Mouse (Mus musculus) adrenal gland (tissue): ENCODE results near the gene Kdm4c.
"Not testable (repeated sequence)": the region's sequence is repeated elsewhere in the genome, so short reads cannot be mapped to it uniquely, and the experiment has no call there.

Experiments used
- intact Hi-C: fragments of 180-260 bp; cut with DNase I; formaldehyde crosslinking; loops from one replicate; pipeline ENCODE4 v1.15.1; 2025
- long read RNA-seq, 2 experiments: library from polyadenylated mRNA; unstranded; transcript quantifications; one replicate each; pipeline ENCODE4 v2.0.0; 2020; ENCODE audit warnings: borderline replicate concordance in 1 of 2; ENCODE audit not compliant: insufficient replicate concordance in 1 of 2

Gene Kdm4c
- long read RNA-seq, experiment 1, full-length matches to known transcripts: 1 of 14 reads
- long read RNA-seq, experiment 1, partial matches to known transcripts: 9 of 14 reads
- long read RNA-seq, experiment 1, other reads (novel, unspliced or antisense): 4 of 14 reads
- long read RNA-seq, experiment 2, partial matches to known transcripts: 8 of 14 reads
- long read RNA-seq, experiment 2, other reads (novel, unspliced or antisense): 6 of 14 reads

DNA sequence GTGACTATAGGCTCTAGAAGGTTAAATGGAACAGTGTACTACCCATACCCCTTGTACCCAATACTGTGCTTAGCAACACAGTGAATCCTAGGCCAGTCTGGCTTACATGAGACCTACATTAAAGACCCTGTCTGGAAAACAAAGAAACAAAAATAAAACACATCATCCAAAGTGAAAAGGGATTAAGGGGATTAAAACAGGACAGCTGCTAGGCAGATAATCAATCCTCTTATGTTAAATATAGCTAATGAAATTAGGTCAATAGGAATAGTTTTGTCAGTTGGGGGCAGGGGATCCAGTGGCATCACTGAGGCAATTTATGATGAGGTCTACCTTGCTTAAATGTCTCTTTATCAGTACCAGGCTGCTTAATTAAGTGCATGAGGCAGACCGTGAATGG lies at the start of gene Kdm4c:
Gene Kdm4c, plus strand, starts transcription at position 322 of the 400 bp plus-strand sequence.
- intact Hi-C loops: no loop called here

DNA sequence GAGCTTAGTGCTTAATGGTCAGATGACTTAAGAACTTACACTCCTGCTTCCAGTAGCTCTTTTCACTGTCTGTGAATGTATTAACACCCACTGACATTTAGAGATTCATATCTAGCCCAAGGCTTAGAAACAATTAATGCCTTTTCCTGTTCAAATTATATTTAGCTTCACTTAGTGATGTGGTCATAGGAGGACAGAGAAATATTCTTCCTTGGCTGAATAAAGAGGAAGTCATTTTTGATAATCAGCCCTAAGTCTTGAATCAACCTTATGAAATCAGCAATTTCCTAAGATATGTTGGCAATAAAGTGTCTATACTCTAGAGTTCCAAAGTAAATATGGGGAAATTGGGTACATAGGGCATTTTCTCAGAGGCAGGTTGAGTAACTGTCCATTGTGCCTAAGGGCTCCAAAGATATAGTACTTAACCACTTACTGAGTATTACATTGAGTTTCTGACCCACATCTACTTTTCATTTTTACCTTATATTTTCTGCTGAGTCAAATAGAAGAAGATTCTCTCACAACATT lies 41.0 kb upstream of the Kdm4c start:
- intact Hi-C loops: no loop called here

DNA sequence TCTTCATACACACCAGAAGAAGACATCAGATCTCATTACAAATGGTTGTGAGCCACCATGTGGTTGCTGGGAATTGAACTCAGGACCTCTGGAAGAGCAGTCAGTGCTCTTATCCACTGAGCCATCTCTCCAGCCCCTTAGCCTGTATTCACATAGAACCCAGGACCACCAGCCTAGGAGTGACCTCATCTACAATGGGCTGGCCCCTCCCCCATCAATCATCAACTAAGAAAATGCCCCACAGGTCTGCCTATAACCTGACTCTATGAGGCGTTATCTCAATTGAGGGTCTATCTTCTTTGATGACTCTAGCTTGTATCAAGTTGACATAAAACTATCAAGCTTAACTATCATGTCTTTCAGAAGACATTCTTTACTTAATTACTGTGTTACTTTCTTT lies 20.5 kb upstream of the Kdm4c start:
- intact Hi-C loops: not testable (repeated sequence)

DNA sequence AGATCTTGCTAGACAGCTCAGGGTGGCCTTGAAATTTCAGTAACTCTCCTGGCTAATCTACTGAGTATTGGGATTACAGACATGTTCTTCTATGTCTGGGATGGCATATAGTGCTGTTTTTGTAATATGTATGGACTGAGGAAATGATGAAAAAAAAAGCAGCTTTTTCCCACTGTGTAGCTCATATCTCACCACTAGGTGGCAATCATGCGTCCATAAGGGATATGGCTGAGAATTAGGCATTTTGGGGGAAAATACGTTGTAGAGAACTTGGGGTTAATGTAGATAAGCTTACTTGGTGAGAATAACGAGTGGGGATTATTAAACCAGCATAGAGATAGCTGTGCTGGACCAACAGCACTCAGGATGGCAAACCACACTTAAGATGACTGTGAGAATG lies 19.9 kb upstream of the Kdm4c start:
- intact Hi-C loops: no loop called here

GRCm38 (mm10) chr4:74224210-74224609 lies 18.1 kb upstream of the Kdm4c start:
- intact Hi-C loops: no loop called here

DNA sequence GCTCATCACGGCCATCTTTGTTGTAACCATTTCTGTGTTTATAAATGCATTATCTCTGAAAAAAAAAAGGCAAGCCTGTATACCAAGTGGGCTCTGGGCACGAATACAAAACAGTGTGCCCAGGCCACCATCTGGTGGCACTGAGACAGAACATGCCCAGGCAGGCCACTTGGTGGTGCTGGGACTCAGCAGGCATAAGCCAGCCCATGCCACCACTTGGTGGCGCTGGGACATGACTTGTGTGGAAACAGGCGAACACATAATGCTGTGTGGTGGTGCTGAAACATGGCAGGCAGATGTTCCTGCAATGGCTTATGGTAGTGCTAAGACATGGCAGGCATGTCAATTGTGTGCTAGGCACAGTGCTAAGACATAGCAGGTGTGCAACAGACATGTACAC lies 11.3 kb upstream of the Kdm4c start:
- intact Hi-C loops: no loop called here

- intact Hi-C loops: no loop called here
These were observed 10.9 kb upstream of the Kdm4c start for GRCm38 (mm10) chr4:74231405-74231804.

- intact Hi-C loops: no loop called here
These were observed 8.8 kb upstream of the Kdm4c start for GRCm38 (mm10) chr4:74233534-74233933.

GRCm38 (mm10) chr4:74251348-74252244 lies 9.3 kb downstream of the Kdm4c start:
- intact Hi-C loops: no loop called here

DNA sequence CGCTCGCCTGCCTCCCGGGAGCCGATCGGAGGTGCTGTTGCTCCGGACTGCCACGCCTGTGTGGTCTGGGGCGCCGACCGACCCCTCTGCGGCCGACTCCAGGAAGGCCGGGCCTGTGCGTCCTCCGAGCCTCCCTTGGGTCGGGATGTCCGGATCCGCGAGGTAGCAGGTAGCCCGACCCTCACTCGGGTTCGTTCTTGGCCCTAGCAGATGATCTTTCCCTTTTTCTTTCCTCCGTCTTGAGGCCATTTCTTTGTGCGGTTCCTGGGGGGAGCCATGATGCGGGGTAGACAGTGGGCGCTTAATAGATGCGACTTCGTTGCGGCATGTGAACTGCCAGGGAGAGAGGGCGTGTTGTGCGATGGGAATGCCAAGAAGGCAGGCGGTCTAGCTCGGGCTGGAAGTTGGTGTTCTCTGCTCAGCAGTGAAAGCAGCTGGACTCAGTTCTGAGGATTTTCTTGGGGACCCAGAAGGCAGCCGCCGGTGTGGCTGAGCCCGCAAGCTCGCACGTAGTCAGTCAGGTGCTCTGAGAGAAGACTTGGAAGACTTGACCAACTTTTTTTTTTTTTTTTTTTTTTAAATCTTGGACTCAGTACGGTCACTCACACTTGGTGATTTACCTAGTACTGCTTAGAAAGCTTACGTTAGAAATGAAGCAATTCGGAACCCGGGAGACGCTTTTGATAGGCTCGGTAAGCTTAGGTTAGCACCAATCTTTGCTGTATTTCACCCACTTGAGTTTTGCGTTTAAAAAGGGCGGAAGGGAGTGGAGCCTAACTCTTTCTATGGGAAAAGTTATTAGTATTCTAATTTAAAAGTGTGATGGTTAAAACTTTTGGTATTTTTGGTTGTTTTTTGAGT lies 10.2 kb downstream of the Kdm4c start:
- intact Hi-C loops: no loop called here

DNA sequence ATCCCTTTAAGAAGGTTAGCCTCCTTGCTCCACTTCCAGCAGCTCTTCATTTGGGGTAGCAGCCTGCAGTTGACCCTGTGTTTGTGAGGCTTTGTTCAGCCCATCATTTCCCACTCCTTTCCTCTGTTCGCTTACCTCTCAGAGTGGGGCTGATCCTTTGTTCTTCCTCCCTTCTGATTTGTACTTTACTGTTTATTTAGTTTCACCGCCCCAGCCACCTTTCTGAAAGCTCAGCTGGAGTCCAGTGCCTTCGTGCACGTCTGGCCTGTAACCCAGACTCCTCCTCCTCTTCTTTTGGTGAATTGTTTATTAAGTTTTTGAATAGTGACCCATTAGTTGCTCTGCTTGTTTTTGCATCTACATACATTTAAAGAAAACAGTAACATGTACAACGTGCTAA lies 15.6 kb downstream of the Kdm4c start:
- intact Hi-C loops: no loop called here

- intact Hi-C loops: no loop called here
These were observed 16.2 kb downstream of the Kdm4c start for GRCm38 (mm10) chr4:74258538-74258937.

DNA sequence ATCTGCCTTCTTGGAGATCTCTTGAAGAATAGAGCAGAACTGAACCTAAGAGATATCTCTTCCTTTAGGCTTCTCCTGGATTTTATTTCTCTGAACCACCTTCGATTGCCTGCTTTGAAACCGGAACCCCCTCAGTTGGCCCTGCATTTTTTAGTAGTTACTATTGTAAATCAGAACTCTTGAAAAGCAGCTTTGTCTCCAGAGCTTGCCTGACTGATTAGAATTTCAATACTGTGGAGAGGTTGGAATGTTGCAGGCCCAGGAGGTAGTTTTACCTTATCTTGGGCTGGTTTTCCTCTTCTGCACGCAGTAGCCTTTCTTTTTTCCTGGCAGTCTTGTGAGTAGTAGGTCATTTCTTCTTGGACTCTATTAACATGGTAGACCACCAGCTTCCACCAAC lies 17.0 kb downstream of the Kdm4c start:
- intact Hi-C loops: no loop called here

- intact Hi-C loops: no loop called here
These were observed 19.6 kb downstream of the Kdm4c start for GRCm38 (mm10) chr4:74261879-74262278.

DNA sequence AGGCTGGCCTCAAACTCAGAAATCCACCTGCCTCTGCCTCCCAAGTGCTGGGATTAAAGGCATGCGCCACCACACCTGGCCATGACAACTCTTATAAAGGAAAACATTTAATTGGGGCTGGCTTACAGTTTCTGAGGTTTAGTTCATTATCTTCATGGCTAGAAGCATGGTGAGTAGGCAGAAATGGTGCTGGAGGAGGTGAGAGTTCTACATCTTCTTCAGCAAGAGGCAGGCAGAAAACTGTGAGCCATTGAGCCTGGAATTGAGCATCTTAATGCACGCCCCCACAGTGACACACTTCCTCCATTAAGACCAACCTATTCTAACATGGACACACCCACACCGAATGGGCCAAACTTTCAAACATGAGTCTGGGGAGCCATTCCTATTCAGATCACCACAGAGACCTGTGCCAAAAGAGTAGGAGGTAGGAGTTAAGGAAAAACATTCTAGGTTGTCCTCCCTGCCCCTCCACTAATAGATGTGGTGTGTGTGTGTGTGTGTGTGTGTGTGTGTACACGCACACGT lies 22.2 kb downstream of the Kdm4c start:
- intact Hi-C loops: no loop called here

GRCm38 (mm10) chr4:74271180-74271579 lies 28.9 kb downstream of the Kdm4c start:
- intact Hi-C loops: no loop called here

- intact Hi-C loops: no loop called here
These were observed 35.2 kb downstream of the Kdm4c start for GRCm38 (mm10) chr4:74277486-74277885.

DNA sequence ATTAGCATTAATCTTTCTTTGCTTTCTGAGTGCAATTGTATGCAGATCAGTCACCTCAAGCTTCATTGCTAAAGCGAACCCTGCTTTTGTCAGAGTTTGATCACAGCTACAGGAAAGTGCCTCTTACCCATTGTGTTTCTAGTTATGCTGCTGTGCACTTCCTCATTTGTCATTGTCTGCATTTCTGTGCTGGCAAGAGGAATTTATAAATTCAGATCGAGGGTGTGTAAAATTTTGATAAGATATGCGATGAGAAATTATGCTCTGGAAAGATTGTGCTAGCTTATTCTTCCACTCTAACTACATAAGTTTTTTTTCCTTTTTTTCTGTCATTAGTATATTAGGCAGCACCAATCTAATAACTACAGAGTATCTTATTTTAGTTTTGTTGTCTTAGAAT lies 37.9 kb downstream of the Kdm4c start:
- intact Hi-C loops: no loop called here

DNA sequence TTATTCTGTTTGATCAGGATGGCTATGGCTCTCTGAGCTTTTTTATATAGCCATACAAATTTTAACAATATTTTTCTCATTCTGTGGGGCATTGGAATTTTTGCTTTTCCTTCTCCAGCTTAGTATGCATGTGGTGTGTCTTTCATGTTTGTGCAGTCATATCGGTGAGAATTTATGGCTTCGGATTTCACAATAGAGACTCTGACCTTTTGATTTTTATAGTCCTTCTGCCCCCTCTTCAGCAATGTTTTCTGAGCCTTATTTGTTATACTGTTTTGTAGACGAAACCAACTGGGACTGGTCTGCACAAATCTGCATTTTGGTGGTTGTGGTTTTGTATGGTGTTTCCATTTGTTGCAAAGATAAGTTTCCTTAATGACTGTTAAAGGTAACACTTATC lies 45.6 kb downstream of the Kdm4c start:
- intact Hi-C loops: no loop called here

- intact Hi-C loops: no loop called here
These were observed 52.4 kb downstream of the Kdm4c start for GRCm38 (mm10) chr4:74294726-74295125.
